Mouse (Mus musculus): ENCODE results near the gene Trpm3. TPM values are rescaled to one million over a fixed set of nuclear protein-coding genes. Genes with fewer than 3 reads are reported as not detected.

Gene Trpm3
- polyA plus RNA-seq, 3 experiments from 2014 or later, result 0.08 to 0.68 (median 0.16) TPM

GRCm38 (mm10) chr19:22308081-22308480 is 169.2 kb downstream of the Trpm3 start:
- no peak for ATAC-seq

GRCm38 (mm10) chr19:22317306-22317705 is 178.5 kb downstream of the Trpm3 start:
- ATAC-seq, result no peak

- no peak for ATAC-seq
Observed at GRCm38 (mm10) chr19:22326813-22327212, 188.0 kb downstream of the Trpm3 start.

- no peak for ATAC-seq
Observed at GRCm38 (mm10) chr19:22327226-22327625, 188.4 kb downstream of the Trpm3 start.

GRCm38 (mm10) chr19:22336278-22336677 is 197.4 kb downstream of the Trpm3 start:
- no peak for ATAC-seq

- no peak for ATAC-seq
Observed at GRCm38 (mm10) chr19:22337468-22337867, 198.6 kb downstream of the Trpm3 start.

GRCm38 (mm10) chr19:22338927-22339326 is 200.1 kb downstream of the Trpm3 start:
- ATAC-seq, result no peak

GRCm38 (mm10) chr19:22354037-22354541 is 215.2 kb downstream of the Trpm3 start:
- ATAC-seq, result no peak

- ATAC-seq, result no peak
Observed at GRCm38 (mm10) chr19:22386890-22387289, 248.0 kb downstream of the Trpm3 start.

GRCm38 (mm10) chr19:22394700-22395099 is 255.9 kb downstream of the Trpm3 start:
- ATAC-seq, result no peak

- no peak for ATAC-seq
Observed at GRCm38 (mm10) chr19:22404049-22404448, 265.2 kb downstream of the Trpm3 start.

GRCm38 (mm10) chr19:22418239-22418638 is 279.4 kb downstream of the Trpm3 start:
- ATAC-seq, result no peak

GRCm38 (mm10) chr19:22437207-22437606 is 298.4 kb downstream of the Trpm3 start:
- ATAC-seq, result no peak

- ATAC-seq, result no peak
Observed at GRCm38 (mm10) chr19:22447418-22448339, 308.8 kb downstream of the Trpm3 start.

GRCm38 (mm10) chr19:22448340-22449288 is 309.8 kb downstream of the Trpm3 start:
- ATAC-seq, result no peak

- ATAC-seq, result no peak
Observed at GRCm38 (mm10) chr19:22451290-22451689, 312.4 kb downstream of the Trpm3 start.

GRCm38 (mm10) chr19:22456935-22457334 is 318.1 kb downstream of the Trpm3 start:
- ATAC-seq, result no peak

GRCm38 (mm10) chr19:22462043-22462442 is 323.2 kb downstream of the Trpm3 start:
- ATAC-seq, result no peak

GRCm38 (mm10) chr19:22463506-22463905 is 324.7 kb downstream of the Trpm3 start:
- ATAC-seq, result no peak

- no peak for ATAC-seq
Observed at GRCm38 (mm10) chr19:22469608-22470007, 330.8 kb downstream of the Trpm3 start.

- no peak for ATAC-seq
Observed at GRCm38 (mm10) chr19:22473030-22473712, 334.3 kb downstream of the Trpm3 start.

GRCm38 (mm10) chr19:22478295-22478989 is 339.6 kb downstream of the Trpm3 start:
- no peak for ATAC-seq

Measured in inflammation-experienced regulatory T-cells, adult 6 months (primary cell).